Mouse (Mus musculus): ENCODE results near the gene AI481877. TPM values are rescaled to one million over a fixed set of nuclear protein-coding genes. Genes with fewer than 3 reads are reported as not detected.

The AI481877 gene
- polyA plus RNA-seq, 1 experiment from 2014 or later: not detected

- Histone ChIP-seq H3K36me3 (no peaks in the 10 kb centered on the region), H3K9me3 (no peaks in the 10 kb centered on the region), H3K9ac (no peak overlapping the region), H3K4me1 (no peaks in the 10 kb centered on the region), H3K27me3 (replicated peaks) (no peaks in the 10 kb centered on the region), H3K4me2 (no peak overlapping the region), H3K27ac (replicated peaks) (no peak overlapping the region), H3K4me3 (no peak overlapping the region)
- no peak for ATAC-seq (ENCODE audit: extremely low read depth, insufficient number of reproducible peaks, low FRiP score, low TSS enrichment)
- 91% methylated on average over 24 of the region's 24 CpGs for WGBS
Measured at GRCm38 (mm10) chr4:59117644-59118495, 20.9 kb downstream of the AI481877 start.

GRCm38 (mm10) chr4:59108721-59109120 is 30.1 kb downstream of the AI481877 start:
- Histone ChIP-seq H3K27ac (replicated peaks) (no peak overlapping the region), H3K36me3 (no peaks in the 10 kb centered on the region), H3K27me3 (replicated peaks) (no peaks in the 10 kb centered on the region), H3K4me2 (no peak overlapping the region), H3K4me1 (no peaks in the 10 kb centered on the region), H3K4me3 (no peak overlapping the region), H3K9me3 (no peaks in the 10 kb centered on the region), H3K9ac (no peak overlapping the region)
- no peak for ATAC-seq (ENCODE audit: extremely low read depth, insufficient number of reproducible peaks, low FRiP score, low TSS enrichment)
- WGBS: 81% methylated on average over 4 of the region's 4 CpGs

GRCm38 (mm10) chr4:59107886-59108285 is 30.9 kb downstream of the AI481877 start:
- Histone ChIP-seq H3K4me2 (no peak overlapping the region), H3K36me3 (no peaks in the 10 kb centered on the region), H3K4me1 (no peaks in the 10 kb centered on the region), H3K27me3 (replicated peaks) (no peaks in the 10 kb centered on the region), H3K4me3 (no peak overlapping the region), H3K27ac (replicated peaks) (no peak overlapping the region), H3K9ac (no peak overlapping the region), H3K9me3 (no peaks in the 10 kb centered on the region)
- no peak for ATAC-seq (ENCODE audit: extremely low read depth, insufficient number of reproducible peaks, low FRiP score, low TSS enrichment)
- 74% methylated on average over 2 of the region's 2 CpGs for WGBS

GRCm38 (mm10) chr4:59106661-59107060 is 32.1 kb downstream of the AI481877 start:
- H3K4me2 ChIP-seq: no peak overlapping the region
- H3K9me3 ChIP-seq: no peaks in the 10 kb centered on the region
- H3K27me3 ChIP-seq (replicated peaks): no peaks in the 10 kb centered on the region
- H3K4me3 ChIP-seq: no peak overlapping the region
- no peak overlapping the region for H3K9ac ChIP-seq
- H3K27ac ChIP-seq (replicated peaks): no peak overlapping the region
- ATAC-seq (ENCODE audit: extremely low read depth, insufficient number of reproducible peaks, low FRiP score, low TSS enrichment): no peak
- WGBS: 64% methylated on average over 5 of the region's 5 CpGs
- no peaks in the 10 kb centered on the region for H3K4me1 ChIP-seq
- H3K36me3 ChIP-seq: no peaks in the 10 kb centered on the region

GRCm38 (mm10) chr4:59104166-59104565 is 34.6 kb downstream of the AI481877 start:
- WGBS: 83% methylated on average over 2 of the region's 2 CpGs
- no peak overlapping the region for H3K27ac ChIP-seq (replicated peaks)
- H3K4me2 ChIP-seq: no peak overlapping the region
- no peaks in the 10 kb centered on the region for H3K4me1 ChIP-seq
- no peak for ATAC-seq (ENCODE audit: extremely low read depth, insufficient number of reproducible peaks, low FRiP score, low TSS enrichment)
- no peak overlapping the region for H3K4me3 ChIP-seq
- no peaks in the 10 kb centered on the region for H3K36me3 ChIP-seq
- no peaks in the 10 kb centered on the region for H3K9me3 ChIP-seq
- H3K27me3 ChIP-seq (replicated peaks): no peaks in the 10 kb centered on the region
- no peak overlapping the region for H3K9ac ChIP-seq

- Histone ChIP-seq H3K27me3 (replicated peaks) (peaks cover 5% of the 10 kb centered on the region; the same call in 1 of the 2 replicates), H3K4me2 (no peak overlapping the region), H3K9ac (no peak overlapping the region), H3K4me1 (no peaks in the 10 kb centered on the region), H3K9me3 (no peaks in the 10 kb centered on the region), H3K27ac (replicated peaks) (no peak overlapping the region), H3K36me3 (no peaks in the 10 kb centered on the region), H3K4me3 (no peak overlapping the region)
- ATAC-seq (ENCODE audit: extremely low read depth, insufficient number of reproducible peaks, low FRiP score, low TSS enrichment): no peak
Measured at GRCm38 (mm10) chr4:59096393-59096792, 42.4 kb downstream of the AI481877 start.

GRCm38 (mm10) chr4:59089391-59089790 is 49.4 kb downstream of the AI481877 start:
- 14% methylated on average over 1 of the region's 1 CpGs for WGBS
- ATAC-seq (ENCODE audit: extremely low read depth, insufficient number of reproducible peaks, low FRiP score, low TSS enrichment): no peak
- no peak overlapping the region for H3K4me2 ChIP-seq
- no peak overlapping the region for H3K9ac ChIP-seq
- H3K4me3 ChIP-seq: no peak overlapping the region
- H3K27ac ChIP-seq (replicated peaks): no peak overlapping the region
- peaks cover 10% of the 10 kb centered on the region for H3K4me1 ChIP-seq
- H3K36me3 ChIP-seq: no peaks in the 10 kb centered on the region
- no peaks in the 10 kb centered on the region for H3K9me3 ChIP-seq
- no peaks in the 10 kb centered on the region for H3K27me3 ChIP-seq (replicated peaks)

GRCm38 (mm10) chr4:59083430-59083829 is 55.4 kb downstream of the AI481877 start:
- no peak overlapping the region for H3K4me3 ChIP-seq
- no peaks in the 10 kb centered on the region for H3K27me3 ChIP-seq (replicated peaks)
- no peak overlapping the region for H3K9ac ChIP-seq
- H3K4me2 ChIP-seq: no peak overlapping the region
- no peak overlapping the region for H3K27ac ChIP-seq (replicated peaks)
- H3K36me3 ChIP-seq: no peaks in the 10 kb centered on the region
- H3K4me1 ChIP-seq: no peaks in the 10 kb centered on the region
- WGBS: 73% methylated on average over 2 of the region's 2 CpGs
- H3K9me3 ChIP-seq: no peaks in the 10 kb centered on the region
- no peak for ATAC-seq (ENCODE audit: extremely low read depth, insufficient number of reproducible peaks, low FRiP score, low TSS enrichment)

GRCm38 (mm10) chr4:59069276-59069675 is 69.5 kb downstream of the AI481877 start:
- no peaks in the 10 kb centered on the region for H3K4me1 ChIP-seq
- no peak overlapping the region for H3K27ac ChIP-seq (replicated peaks)
- H3K4me2 ChIP-seq: no peak overlapping the region
- H3K9ac ChIP-seq: no peak overlapping the region
- H3K9me3 ChIP-seq: no peaks in the 10 kb centered on the region
- no peak for ATAC-seq (ENCODE audit: extremely low read depth, insufficient number of reproducible peaks, low FRiP score, low TSS enrichment)
- no peak overlapping the region for H3K4me3 ChIP-seq
- H3K27me3 ChIP-seq (replicated peaks): no peaks in the 10 kb centered on the region; the same call in 1 of the 2 replicates
- WGBS: 40% methylated on average over 3 of the region's 3 CpGs
- no peaks in the 10 kb centered on the region for H3K36me3 ChIP-seq

- H3K4me3 ChIP-seq: no peak overlapping the region
Measured at GRCm38 (mm10) chr4:59062526-59062925, 76.3 kb downstream of the AI481877 start.

GRCm38 (mm10) chr4:59057929-59058328 is 80.9 kb downstream of the AI481877 start:
- no peak overlapping the region for H3K4me3 ChIP-seq
- H3K27me3 ChIP-seq (replicated peaks): no peaks in the 10 kb centered on the region
- no peak overlapping the region for H3K27ac ChIP-seq (replicated peaks)
- no peaks in the 10 kb centered on the region for H3K36me3 ChIP-seq
- H3K4me2 ChIP-seq: no peak overlapping the region
- ATAC-seq (ENCODE audit: extremely low read depth, insufficient number of reproducible peaks, low FRiP score, low TSS enrichment): no peak
- no peaks in the 10 kb centered on the region for H3K9me3 ChIP-seq
- peaks cover 5% of the 10 kb centered on the region for H3K4me1 ChIP-seq
- no peak overlapping the region for H3K9ac ChIP-seq
- WGBS: 75% methylated on average over 3 of the region's 3 CpGs

More at GRCm38 (mm10) chr4:59062526-59062925, 76.3 kb downstream of the AI481877 start:
- no peak for ATAC-seq (ENCODE audit: extremely low read depth, insufficient number of reproducible peaks, low FRiP score, low TSS enrichment)
- Histone ChIP-seq H3K9me3 (no peaks in the 10 kb centered on the region), H3K27ac (replicated peaks) (no peak overlapping the region), H3K36me3 (no peaks in the 10 kb centered on the region), H3K27me3 (replicated peaks) (no peaks in the 10 kb centered on the region), H3K4me2 (no peak overlapping the region), H3K4me1 (no peaks in the 10 kb centered on the region), H3K9ac (no peak overlapping the region)
- WGBS: 79% methylated on average over 12 of the region's 12 CpGs

- Histone ChIP-seq H3K27me3 (replicated peaks) (no peaks in the 10 kb centered on the region), H3K9ac (no peak overlapping the region), H3K9me3 (peaks cover 5% of the 10 kb centered on the region; the same call in 1 of the 2 replicates), H3K36me3 (no peaks in the 10 kb centered on the region), H3K27ac (replicated peaks) (no peak overlapping the region), H3K4me3 (no peak overlapping the region), H3K4me2 (no peak overlapping the region), H3K4me1 (peaks cover 5% of the 10 kb centered on the region)
- 86% methylated on average over 1 of the region's 1 CpGs for WGBS
- ATAC-seq (ENCODE audit: extremely low read depth, insufficient number of reproducible peaks, low FRiP score, low TSS enrichment): no peak
Measured at GRCm38 (mm10) chr4:59051081-59051480, 87.7 kb downstream of the AI481877 start.

Data from heart, embryonic 13.5 days (tissue).